Comparison of ENCODE assay signal across 15 mouse cellular contexts in the genomic region with DNA sequence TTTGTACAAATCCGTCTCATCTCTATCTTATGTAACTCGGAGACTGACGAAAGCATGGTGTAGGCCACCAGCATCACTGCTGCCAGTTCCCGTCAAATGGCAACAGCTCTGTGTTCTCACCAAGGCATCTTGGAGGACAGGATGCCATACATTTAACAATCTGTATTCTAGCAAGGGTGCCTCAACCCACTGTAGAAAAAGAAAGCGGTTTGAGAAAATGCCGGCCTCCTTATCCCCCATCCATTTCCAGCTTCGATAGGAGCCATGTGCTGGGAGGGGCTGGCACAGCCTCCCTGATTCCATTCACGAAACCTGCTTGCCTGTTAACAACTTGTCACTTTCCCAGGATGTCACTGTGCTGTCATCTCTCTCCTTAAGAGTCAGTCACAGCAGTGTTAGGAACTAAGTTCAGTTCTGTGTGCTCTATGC.
DNase-seq lines count a peak whose midpoint lies in the region; ATAC-seq and TF ChIP-seq lines count a peak whose summit lies in the region.
"Had no signal": no experiment of that assay in that cellular context is flagged by ENCODE, and none has a peak within 500 bp of the region (broad histone marks: within the 10 kb centered on the region; RNA-seq: fewer than 3 reads in every experiment).

No protein-coding gene starts in this region.

- 0 out of 2 replicates have a peak, but pooled peaks have one; percentile 37 for ATAC-seq in cerebellum, adult (ENCODE audit: insufficient number of reproducible peaks, low FRiP score, low TSS enrichment)

- H3K79me2 ChIP-seq in heart, adult 2 months (replicated peaks; ENCODE audit: control insufficient read depth, insufficient read depth, low read length), result peaks cover 13% of the 10 kb centered on the region

- H3K4me1 ChIP-seq in heart, adult 2 months (ENCODE audit: control insufficient read depth, insufficient read depth, low read length), result peaks cover 27% of the 10 kb centered on the region

- TF ChIP-seq EP300 in heart, adult 2 months (IDR thresholded peaks at IDR 0.05; ENCODE audit: insufficient read depth, low read depth, low read length), result no peak

- no peak for TF ChIP-seq POLR2A in heart, adult 2 months (IDR thresholded peaks at IDR 0.05; ENCODE audit: insufficient read depth, low read depth, low read length)

- H3K9ac ChIP-seq in heart, adult 2 months (ENCODE audit: low read depth, low read length), result no peak overlapping the region
- H3K9ac ChIP-seq: embryonic facial prominence, embryonic 13.5 days; neural tube, embryonic 12.5 days; stomach, embryonic 15.5 days had no signal

- no peak overlapping the region for H3K4me3 ChIP-seq in heart, adult 2 months
- H3K4me3 ChIP-seq: embryonic facial prominence, embryonic 13.5 days; midbrain, embryonic 10.5 days; neural tube, embryonic 12.5 days; stomach, embryonic 15.5 days had no signal

- H3K36me3 ChIP-seq in heart, adult 2 months (ENCODE audit: control insufficient read depth, insufficient read depth, low read length), result peaks cover 5% of the 10 kb centered on the region
- H3K36me3 ChIP-seq: embryonic facial prominence, embryonic 13.5 days; midbrain, embryonic 10.5 days; neural tube, embryonic 12.5 days; stomach, embryonic 15.5 days had no signal

- TF ChIP-seq CTCF in heart, adult 2 months (IDR thresholded peaks at IDR 0.05), result no peak

- intact Hi-C loops in heart, adult 2 months (cut with DNase I), result no loop called here
- intact Hi-C loops in heart, postnatal 25 days (cut with DNase I), result no loop called here
- intact Hi-C loops in gastrocnemius, postnatal 36 days (cut with DNase I), result no loop called here

- WGBS in heart, adult 2 months, result 48% methylated on average over 8 of the region's 8 CpGs

- no peak for DNase-seq in cerebellum, postnatal 10 days
- no peak for DNase-seq in heart, adult 2 months
- no peak for DNase-seq in heart, postnatal 25 days (ENCODE audit: low spot score)
- peak; percentile 45 for DNase-seq in brain, embryonic 18.5 days (ENCODE audit: low read depth, low spot score)
- DNase-seq in layer of hippocampus, postnatal 36 days, result peak; percentile 64 to 74
- no peak for DNase-seq in urinary bladder, postnatal 10 days (ENCODE audit: low spot score)
- DNase-seq in gastrocnemius, postnatal 36 days, result no peak
- DNase-seq: adrenal gland, adult 8-10 months; cerebellum, adult 11 months; gastrocnemius, postnatal 14 days had no signal

- H3K27me3 ChIP-seq in heart, adult 2 months (ENCODE audit: control insufficient read depth, insufficient read depth, low read length), result no peaks in the 10 kb centered on the region
- H3K27me3 ChIP-seq: embryonic facial prominence, embryonic 13.5 days; neural tube, embryonic 12.5 days; stomach, embryonic 15.5 days had no signal

- peak overlapping the region; percentile 29; the same call in 1 of the 2 replicates for H3K27ac ChIP-seq in heart, adult 2 months
- H3K27ac ChIP-seq: embryonic facial prominence, embryonic 13.5 days; midbrain, embryonic 10.5 days; neural tube, embryonic 12.5 days; stomach, embryonic 15.5 days had no signal

Comparison
In these comparisons a context has a peak if more than half of its experiments do, and no peak if none do; other contexts are left out.
1. DNase-seq: peak in brain, embryonic 18.5 days (single experiment) and layer of hippocampus, postnatal 36 days (2 of 2); none in cerebellum, postnatal 10 days (0 of 2), heart, adult 2 months (0 of 2), heart, postnatal 25 days (single experiment), urinary bladder, postnatal 10 days (single experiment) and gastrocnemius, postnatal 36 days (0 of 2).